Mouse (Mus musculus): ENCODE measurements at regions not wholly inside any gene's neighbourhood (a gene's known extent, or its start where the extent isn't known, plus 50 kb on each side); places are given as distances from the start of the nearest gene placed in this dataset.

DNA sequence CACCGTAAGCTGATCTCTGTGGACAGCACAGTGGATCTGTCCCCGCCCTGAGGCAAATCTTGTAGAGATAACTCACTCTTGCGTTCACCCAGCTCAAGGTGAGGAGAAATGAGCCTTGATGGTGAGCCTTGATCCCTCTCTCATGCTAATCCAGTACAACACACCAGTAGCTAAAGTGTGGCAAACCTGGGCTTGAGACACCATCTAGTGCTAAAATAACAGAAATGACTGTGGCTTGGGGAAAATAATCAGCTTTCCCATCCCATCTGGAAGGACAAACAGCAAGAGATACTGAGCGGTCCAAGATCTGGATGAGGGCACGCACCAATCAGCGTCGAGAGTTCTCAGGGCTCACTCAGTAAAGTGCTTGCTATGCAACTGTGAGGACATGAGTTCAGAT, 50.9 kb upstream of the Cbln4 start:
- TF ChIP-seq TAL1 (IDR thresholded peaks at IDR 0.05; ENCODE audit: low read length) (no peak), GATA1 (IDR thresholded peaks at IDR 0.05; ENCODE audit: low read length) (no peak)

All from erythroblast, embryonic 14.5 days (primary cell).